Mouse (Mus musculus) ES-Bruce4 (cell line): ENCODE results near the gene Plcd3.

ENCODE experiments used
- CTCF ChIP-seq: IDR thresholded peaks from one replicate; pipeline ENCODE4 v1.8.1; 2011; ENCODE audit warnings: low read depth, low read length
- POLR2A ChIP-seq: IDR thresholded peaks from one replicate; pipeline ENCODE4 v1.8.1; 2011; ENCODE audit warnings: low read length; ENCODE audit not compliant: insufficient read depth

GRCm38 (mm10) chr11:103067457-103068001 is 33.9 kb downstream of the Plcd3 start:
- no peak for TF ChIP-seq POLR2A
- TF ChIP-seq CTCF, result no peak
